Mouse (Mus musculus): ENCODE data around the gene Rabgap1l. TPM values are rescaled to one million over a fixed set of nuclear protein-coding genes. Genes with fewer than 3 reads are reported as not detected.

Gene Rabgap1l
- polyA plus RNA-seq (2012; rRNA removed) = 15.9 and 22.2 TPM in 2 replicates

DNA sequence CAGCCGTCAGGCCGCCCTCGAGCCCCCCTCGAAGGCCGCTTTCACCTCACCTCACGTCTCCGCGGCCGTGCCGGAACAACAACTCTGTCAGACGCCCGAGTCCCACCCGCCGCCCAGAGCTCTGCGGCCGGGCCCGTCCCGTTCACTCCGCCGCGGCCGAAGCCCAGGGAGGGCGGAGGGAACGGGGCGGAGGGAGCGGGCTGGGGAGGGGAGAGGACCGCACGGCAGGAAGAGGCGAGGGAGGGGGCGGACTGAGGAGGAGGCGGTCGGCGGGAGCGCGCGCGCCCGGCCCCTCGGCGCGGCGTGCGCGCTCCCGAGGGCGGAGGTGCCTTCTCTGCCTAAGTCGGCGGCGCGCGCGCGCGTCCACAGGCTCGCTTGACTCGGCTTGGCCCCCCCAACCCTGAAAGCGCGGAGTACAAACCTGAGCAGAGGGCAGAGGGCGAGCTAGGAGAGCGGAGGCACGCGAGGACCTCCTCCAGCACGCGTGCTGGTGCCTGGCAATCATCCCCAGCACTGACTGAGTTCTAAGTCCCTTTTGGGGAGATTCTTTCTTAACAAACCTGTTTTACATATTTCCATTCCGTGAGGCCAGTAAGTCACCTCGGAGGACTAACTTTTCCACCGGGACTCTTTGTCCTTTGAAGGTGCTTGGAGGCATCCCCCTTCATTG is at the start of gene Rabgap1l:
TSS of gene Rabgap1l (minus strand) at position 526 of the 670 bp plus-strand sequence.

DNA sequence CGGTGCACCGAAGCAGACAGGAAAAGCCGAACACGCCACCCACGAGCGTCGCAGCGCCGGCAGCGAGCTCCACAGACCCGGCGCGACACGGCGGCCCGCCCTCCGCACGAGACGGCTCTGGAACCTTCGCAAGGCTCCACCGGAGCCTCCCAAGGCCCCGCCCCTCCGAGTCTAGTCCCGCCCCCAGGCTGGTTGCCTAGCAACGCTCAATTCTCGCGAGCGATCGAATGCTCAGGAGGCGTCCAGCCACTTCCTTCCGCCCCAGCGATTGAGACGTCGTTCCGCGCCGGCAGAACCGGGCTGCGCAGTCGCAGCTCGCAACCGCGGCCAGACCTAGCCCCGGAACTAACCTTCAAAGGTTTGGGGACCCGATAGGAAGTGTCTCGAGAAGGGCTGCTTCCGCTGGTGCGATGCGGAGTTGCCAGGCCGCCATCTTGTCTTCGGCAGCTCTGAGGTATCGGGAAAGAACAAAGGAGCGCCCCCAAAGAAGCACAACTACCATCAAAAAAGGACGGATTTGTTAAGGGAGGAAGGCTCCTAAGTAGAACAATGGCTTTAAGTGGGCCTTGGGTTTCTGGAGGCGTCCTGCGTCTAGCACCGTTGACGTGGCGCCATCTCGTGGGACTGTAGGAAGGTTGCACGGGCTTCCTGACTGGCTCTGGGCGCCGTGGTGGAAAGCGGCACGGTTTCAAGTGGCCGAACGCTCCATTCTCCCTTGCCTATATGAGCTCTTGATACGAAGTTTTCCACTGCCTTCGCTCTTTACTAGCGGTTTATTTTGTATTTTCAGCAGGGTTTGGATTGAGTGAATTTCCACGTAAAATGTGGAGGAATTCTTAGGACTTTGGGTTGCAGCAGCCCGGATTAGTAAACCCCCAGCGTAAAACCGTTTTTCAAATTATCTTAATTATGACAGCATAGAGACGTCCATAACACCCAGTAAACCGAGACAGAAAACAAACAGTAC is 580.0 kb downstream of the Rabgap1l start, which contains the start of gene Cacybp:
TSS of gene Cacybp (minus strand) at position 173 of the 967 bp plus-strand sequence.

DNA sequence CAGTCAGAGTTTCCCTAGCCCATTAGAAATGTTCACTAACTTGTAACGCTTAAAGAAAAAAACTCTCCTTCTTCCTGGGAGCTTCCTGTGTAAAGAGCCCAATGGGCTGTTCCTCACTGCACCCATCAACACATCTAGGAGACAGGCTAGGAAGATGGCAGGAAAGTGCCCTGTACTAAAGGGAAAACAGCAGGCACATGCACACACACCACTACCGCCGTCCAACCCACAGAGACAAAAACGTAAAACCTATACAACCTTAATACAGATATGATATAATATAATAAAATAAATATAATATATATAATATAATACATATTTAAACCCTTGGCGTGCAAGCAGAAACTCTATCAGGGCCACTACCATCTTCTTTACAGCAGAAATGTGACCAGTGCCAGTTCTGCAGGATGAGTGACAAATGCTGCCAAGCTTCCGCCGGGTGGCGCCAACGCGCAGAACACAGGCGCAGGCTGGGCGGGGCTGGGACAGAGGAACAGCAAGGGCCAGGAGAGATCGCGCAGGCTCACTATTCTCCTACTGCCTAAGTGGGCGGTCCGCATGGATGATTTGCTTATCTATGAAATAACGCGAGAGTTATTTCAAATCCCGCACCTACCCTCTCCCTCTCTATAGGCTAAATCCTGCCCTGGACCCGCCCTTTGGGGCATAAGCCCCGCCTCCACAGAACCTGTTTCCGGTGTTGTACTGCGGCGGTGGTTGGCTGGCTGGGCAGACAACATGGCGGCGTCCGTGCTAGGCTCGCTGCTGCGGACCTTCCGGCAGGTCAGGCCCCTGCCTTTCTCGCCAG is 598.3 kb downstream of the Rabgap1l start, which contains the start of gene Mrps14:
TSS of gene Mrps14 (plus strand) at position 687 of the 808 bp plus-strand sequence.

Other genes starting within 250 kb of the Rabgap1l start
- gene Rc3h1, start 113.2 kb upstream of the Rabgap1l start, polyA plus RNA-seq (2012; rRNA removed) = 8.2 and 13.0 TPM in 2 replicates
- 4.4 and 15.4 TPM in 2 replicates for gene Serpinc1, start 185.4 kb upstream of the Rabgap1l start, polyA plus RNA-seq (2012; rRNA removed)
- 4.8 and 6.8 TPM in 2 replicates for gene Zbtb37, start 241.6 kb upstream of the Rabgap1l start, polyA plus RNA-seq (2012; rRNA removed)

Measured in central nervous system, embryonic 11.5 days (tissue).